Mouse (Mus musculus) left cerebral cortex, postnatal 4 days (tissue): ENCODE measurements around the gene Ctnnd2. TPM values are rescaled to one million over a fixed set of nuclear protein-coding genes. Genes with fewer than 3 reads are reported as not detected.

Experiments used
- DNase-seq: peaks from one replicate; pipeline ENCODE4 v3.0.0-alpha.2; 2022
- intact Hi-C: fragments of 180-260 bp; cut with DNase I; formaldehyde crosslinking; loops from one replicate; pipeline ENCODE4 v1.15.1; 2025
- total RNA-seq, 2 experiments: library from RNA; stranded (reverse); gene quantifications; 2 replicates each; pipeline ENCODE4 v1.2.3; 2021

Ctnnd2 gene
- total RNA-seq, 2 experiments from 2014 or later, result 283 to 289 TPM

- intact Hi-C loops, result no loop called here
- no peak for DNase-seq
These were observed 523.5 kb downstream of the Ctnnd2 start for GRCm38 (mm10) chr15:30695859-30696258.

GRCm38 (mm10) chr15:30697356-30697755 is 525.0 kb downstream of the Ctnnd2 start:
- DNase-seq, result peak; percentile 25
- intact Hi-C loops, result no loop called here

GRCm38 (mm10) chr15:30700762-30701161 is 528.4 kb downstream of the Ctnnd2 start:
- no peak for DNase-seq

DNA sequence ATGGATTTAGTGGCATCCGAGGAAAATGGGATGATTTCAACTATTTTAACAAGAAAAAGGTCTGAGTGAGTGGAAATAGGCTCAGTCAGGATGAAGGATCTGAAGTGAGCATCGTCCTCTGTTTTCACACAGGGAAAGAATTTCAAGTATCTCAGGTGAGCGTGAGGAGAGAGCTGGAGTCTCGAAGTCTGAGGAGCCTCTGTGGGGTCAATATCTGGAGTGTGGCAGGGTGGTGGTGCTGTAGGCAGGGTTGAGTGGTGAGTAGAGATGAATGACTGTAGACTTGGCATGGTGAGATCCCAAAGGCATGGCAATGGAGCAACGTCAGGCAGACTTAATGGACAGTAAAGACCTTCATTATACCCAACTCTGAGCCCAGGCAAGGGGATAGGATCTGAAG is 529.2 kb downstream of the Ctnnd2 start:
- no peak for DNase-seq
- intact Hi-C loops, result no loop called here

More at GRCm38 (mm10) chr15:30700762-30701161, 528.4 kb downstream of the Ctnnd2 start:
- intact Hi-C loops, result no loop called here

DNA sequence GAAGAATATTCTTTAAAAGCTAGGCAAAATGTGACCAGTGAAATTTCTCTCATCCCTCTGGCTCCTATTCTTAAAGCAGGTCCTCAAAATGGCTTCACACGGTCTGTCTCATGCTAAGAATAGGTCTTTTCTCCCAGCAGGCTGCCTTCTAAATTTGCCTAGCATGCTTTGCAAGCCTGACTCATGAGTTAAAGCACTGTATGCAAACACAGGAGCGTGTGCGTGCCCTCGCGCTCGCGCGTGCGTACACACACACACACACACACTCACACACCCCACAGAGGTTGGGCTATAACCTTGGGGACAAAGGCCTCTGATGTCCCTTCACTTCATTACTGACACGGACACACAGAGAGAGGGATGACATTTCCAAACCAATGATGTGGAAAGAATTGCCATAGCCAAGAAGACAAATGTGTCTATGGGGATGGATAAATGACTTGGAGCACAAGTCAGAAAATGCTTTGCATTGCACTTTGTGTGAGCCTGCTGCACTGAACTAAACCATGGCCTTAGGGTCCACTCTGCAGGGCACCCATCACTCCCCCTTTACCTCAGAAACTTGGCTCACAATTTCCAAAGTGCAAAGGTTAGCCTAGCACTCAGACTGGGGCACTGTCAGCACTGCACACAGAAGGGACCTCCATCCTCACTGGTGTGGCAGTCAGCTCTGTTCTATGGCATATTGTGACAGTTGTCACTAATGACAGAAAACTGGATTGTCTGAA is 536.8 kb downstream of the Ctnnd2 start:
- intact Hi-C loops, result no loop called here
- DNase-seq, result no peak

- intact Hi-C loops, result no loop called here
These were observed 537.3 kb downstream of the Ctnnd2 start for GRCm38 (mm10) chr15:30709754-30710105.

GRCm38 (mm10) chr15:30714823-30715222 is 542.4 kb downstream of the Ctnnd2 start:
- intact Hi-C loops, result no loop called here
- no peak for DNase-seq

More at GRCm38 (mm10) chr15:30709754-30710105, 537.3 kb downstream of the Ctnnd2 start:
- DNase-seq, result no peak

GRCm38 (mm10) chr15:30718811-30719210 is 546.4 kb downstream of the Ctnnd2 start:
- DNase-seq, result no peak
- intact Hi-C loops, result no loop called here

- intact Hi-C loops, result no loop called here
- DNase-seq, result no peak
These were observed 546.8 kb downstream of the Ctnnd2 start for GRCm38 (mm10) chr15:30719226-30719625.

DNA sequence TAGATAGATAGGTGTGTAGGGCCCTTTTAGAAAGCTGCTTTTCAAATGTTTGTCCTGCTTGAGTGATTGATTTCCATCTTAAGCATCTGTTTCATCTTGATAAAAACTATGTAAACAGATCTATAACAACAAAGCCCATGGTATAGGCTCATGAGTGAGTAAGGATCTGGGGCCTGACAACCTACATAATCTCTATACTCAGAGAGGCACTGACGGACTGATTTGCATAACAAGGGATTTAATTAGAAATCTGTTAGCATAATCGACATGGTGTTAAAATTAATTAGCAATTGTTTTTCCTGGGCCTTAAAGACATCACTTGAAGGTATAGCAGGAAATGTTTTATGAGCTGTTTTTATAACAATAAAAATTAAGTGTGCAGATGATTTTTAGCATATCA is 548.7 kb downstream of the Ctnnd2 start:
- intact Hi-C loops, result no loop called here
- no peak for DNase-seq

- no peak for DNase-seq
- intact Hi-C loops, result no loop called here
These were observed 553.7 kb downstream of the Ctnnd2 start for GRCm38 (mm10) chr15:30726066-30726465.

GRCm38 (mm10) chr15:30738178-30738577 is 565.8 kb downstream of the Ctnnd2 start:
- intact Hi-C loops, result no loop called here
- no peak for DNase-seq

DNA sequence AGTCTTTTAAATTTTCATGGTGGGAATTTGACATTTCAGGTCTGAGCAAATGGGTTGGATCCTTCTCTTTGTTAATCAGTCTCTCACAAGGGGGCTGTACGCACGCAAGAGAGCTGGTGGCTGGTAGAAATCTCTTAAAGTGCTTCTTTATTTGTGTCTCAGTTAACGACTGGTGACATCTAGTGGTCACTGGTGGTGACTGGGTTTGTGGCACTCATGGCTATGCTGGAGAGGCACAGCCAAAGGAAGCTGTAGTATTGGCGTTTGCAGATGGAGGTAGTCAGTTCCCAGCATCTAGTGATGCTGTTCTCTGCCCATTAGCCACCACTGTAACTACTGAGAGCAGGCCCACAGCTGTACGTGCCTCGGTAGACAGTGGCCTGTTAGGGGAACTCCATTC is 568.3 kb downstream of the Ctnnd2 start:
- intact Hi-C loops, result loop anchor here (5.0 kb wide), 1 partner anchor 568 kb away; the partner anchor contains the start of gene Ctnnd2
- peak; percentile 77 for DNase-seq

DNA sequence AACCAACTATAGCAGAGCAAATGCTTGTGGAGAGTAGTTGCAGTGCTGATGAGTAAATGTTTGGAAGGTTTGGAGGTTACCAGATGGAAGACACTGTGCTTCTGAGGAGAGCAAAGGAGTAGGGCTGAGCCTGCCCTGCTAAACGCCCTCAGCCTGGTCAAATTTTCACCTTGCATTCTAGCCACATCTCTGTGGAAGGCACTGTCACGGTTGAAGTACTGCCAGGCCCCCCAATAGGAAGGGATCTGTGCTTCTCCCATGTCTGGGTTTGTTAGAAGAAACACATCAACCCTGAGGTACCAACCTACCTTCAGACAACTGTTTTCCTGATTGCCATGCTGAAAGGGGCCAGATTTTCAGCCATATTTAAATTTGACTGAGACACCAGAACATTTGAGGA is 585.6 kb downstream of the Ctnnd2 start:
- intact Hi-C loops, result no loop called here
- no peak for DNase-seq

- intact Hi-C loops, result no loop called here
- DNase-seq, result no peak
These were observed 589.8 kb downstream of the Ctnnd2 start for GRCm38 (mm10) chr15:30762211-30762610.

DNA sequence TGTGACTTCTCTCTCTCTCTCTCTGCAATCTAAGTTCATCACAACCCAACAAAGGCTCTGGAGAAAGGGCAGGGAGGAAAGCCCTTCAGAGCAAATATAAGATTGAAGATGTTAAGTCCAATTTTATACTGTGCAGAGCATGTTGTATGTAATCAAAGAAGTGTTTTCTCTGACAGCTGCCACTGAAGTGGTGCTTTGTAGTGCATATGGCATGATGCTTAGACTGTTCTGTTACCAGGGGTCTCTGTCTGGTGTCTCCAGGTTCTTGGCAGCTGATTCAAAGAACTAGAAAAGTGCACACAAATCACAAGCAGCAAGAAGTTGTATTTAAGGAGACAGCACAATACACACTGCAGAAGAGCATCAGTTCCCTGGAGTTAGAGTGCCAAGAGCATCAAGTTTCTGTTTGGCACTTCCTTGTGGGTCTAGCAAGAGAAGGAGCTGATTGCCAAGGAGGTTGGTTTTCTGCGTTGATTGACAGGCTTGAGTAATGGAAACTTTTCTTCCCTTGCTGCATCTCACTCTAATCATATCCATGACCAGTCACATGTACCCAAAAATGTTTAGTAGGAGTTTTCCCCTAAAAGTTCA is 590.4 kb downstream of the Ctnnd2 start:
- DNase-seq, result no peak
- intact Hi-C loops, result no loop called here

- intact Hi-C loops, result no loop called here
- no peak for DNase-seq
These were observed 604.5 kb downstream of the Ctnnd2 start for GRCm38 (mm10) chr15:30776931-30777330.

- no peak for DNase-seq
- intact Hi-C loops, result no loop called here
These were observed 605.4 kb downstream of the Ctnnd2 start for GRCm38 (mm10) chr15:30777801-30778200.

DNA sequence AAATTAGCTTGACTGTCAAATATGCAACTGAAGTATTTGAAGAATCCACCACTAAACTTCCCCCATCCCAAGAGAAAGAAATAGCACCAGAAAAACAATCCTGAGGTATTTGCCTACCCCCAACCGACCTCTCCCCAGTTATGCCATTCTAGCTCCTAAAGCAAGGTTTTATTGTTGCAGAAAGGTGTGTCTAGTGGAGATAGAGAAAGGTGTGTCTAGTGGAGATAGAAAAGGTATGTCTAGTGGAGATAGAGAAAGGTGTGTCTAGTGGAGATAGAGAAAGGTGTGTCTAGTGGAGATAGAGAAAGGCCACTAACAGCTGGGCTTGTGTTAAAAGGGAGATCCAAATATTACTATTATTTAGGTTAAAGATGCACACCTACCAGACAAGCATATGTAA is 607.5 kb downstream of the Ctnnd2 start:
- DNase-seq, result no peak
- intact Hi-C loops, result no loop called here

GRCm38 (mm10) chr15:30780977-30781376 is 608.6 kb downstream of the Ctnnd2 start:
- intact Hi-C loops, result no loop called here
- no peak for DNase-seq

DNA sequence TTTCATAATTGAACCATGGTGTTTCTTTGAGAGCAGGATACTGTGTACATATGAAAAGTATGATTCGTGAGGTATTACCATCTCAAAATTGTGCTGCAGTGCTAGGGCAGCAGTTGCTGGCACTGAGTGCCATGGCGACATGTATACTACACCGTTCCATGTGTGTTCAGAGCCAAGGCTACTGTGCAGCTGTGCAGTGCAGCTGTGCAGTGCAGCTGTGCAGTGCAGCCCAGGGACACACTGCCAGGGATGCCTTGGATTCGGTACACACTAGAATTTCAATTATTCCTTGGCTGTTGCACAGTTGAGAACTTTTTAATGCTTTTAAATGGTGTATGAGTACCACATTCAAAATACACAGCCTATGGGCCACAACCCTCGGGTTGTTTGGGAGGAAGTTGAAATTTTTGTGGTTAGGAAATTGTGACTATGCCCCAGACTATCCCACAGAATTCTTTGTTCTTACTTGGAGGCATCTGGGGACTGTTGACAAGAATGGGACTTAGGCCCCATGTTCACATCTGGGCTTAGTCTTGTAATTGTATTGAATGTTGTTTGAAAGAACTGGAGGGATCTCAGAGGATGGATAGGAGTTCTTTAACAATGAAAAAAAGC is 613.4 kb downstream of the Ctnnd2 start:
- intact Hi-C loops, result no loop called here
- DNase-seq, result no peak

DNA sequence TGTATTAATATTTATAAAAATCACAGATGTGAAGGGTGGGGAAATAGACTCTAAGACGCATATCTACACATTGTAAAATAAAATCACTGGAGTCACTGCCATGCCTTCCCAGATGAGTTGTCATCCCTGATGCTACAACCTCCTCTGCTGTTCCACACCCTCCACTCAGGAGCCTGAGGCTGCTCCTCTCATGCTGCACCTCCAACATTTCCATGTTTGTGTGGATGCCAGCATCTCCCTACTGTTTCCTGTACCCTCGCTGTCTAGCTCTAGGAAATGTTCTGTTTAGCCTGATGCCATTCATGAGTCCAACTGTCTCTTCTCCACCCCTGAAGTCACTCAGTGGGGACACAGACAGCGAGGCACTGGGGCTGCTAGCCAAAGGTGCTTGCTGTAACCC is 620.9 kb downstream of the Ctnnd2 start:
- intact Hi-C loops, result no loop called here
- DNase-seq, result no peak
